ENCODE assay signal across 9 mouse cellular contexts in genomic region chr12:3641931-3642330, GRCm38 (mm10).
DNase-seq lines count a peak whose midpoint lies in the region; ATAC-seq and TF ChIP-seq lines count a peak whose summit lies in the region.
"Had no signal": no experiment of that assay in that cellular context is flagged by ENCODE, and none has a peak within 500 bp of the region (broad histone marks: within the 10 kb centered on the region; RNA-seq: fewer than 3 reads in every experiment).

No protein-coding gene starts in this region.

- no peak overlapping the region for H3K4me3 ChIP-seq in heart, adult 2 months
- H3K4me3 ChIP-seq in heart, embryonic 12.5 days, result no peak overlapping the region
- no peak overlapping the region for H3K4me3 ChIP-seq in C2C12 (ENCODE audit: insufficient read depth, poor library complexity, severe bottlenecking)
- no peak overlapping the region for H3K4me3 ChIP-seq in liver, embryonic 14.5 days (ENCODE audit: insufficient read depth in 1 of 2, low read depth in 2 of 2, low read length in 2 of 2)
- no peak overlapping the region for H3K4me3 ChIP-seq in intestine, embryonic 15.5 days (replicated peaks)

- TF ChIP-seq POLR2A in heart, adult 2 months (IDR thresholded peaks at IDR 0.05; ENCODE audit: insufficient read depth, low read depth, low read length), result no peak

- intact Hi-C loops in heart, adult 2 months (cut with DNase I), result no loop called here

- no peak overlapping the region for H3K9ac ChIP-seq in heart, adult 2 months (ENCODE audit: low read depth, low read length)
- no peak overlapping the region for H3K9ac ChIP-seq in heart, embryonic 12.5 days
- no peak overlapping the region for H3K9ac ChIP-seq in liver, embryonic 14.5 days (replicated peaks)
- no peak overlapping the region for H3K9ac ChIP-seq in intestine, embryonic 15.5 days

- no peaks in the 10 kb centered on the region for H3K79me3 ChIP-seq in C2C12 (ENCODE audit: low read depth)

- peak; percentile 64 for TF ChIP-seq CTCF in heart, adult 2 months (IDR thresholded peaks at IDR 0.05)
- TF ChIP-seq CTCF in C2C12 (IDR thresholded peaks at IDR 0.05; ENCODE audit: control insufficient read depth, insufficient read depth, insufficient read length), result peak; percentile 24
- TF ChIP-seq CTCF in liver, embryonic 14.5 days (IDR thresholded peaks at IDR 0.05; ENCODE audit: low read depth), result peak; percentile 71

- ATAC-seq in heart, embryonic 12.5 days (ENCODE audit: insufficient number of reproducible peaks, low FRiP score), result no peak
- peak; percentile 55; the same call in 1 of the 2 replicates for ATAC-seq in liver, embryonic 14.5 days (ENCODE audit: insufficient read depth)
- ATAC-seq in monocyte, adult 5-6 weeks (replicated peaks; ENCODE audit: insufficient number of reproducible peaks, low FRiP score, low TSS enrichment, poor library complexity, severe bottlenecking), result no peak
- ATAC-seq in intestine, embryonic 15.5 days, result no peak

- no peak for DNase-seq in heart, adult 2 months
- DNase-seq in brain, adult 2 months (ENCODE audit: low read depth, low spot score), result peak; percentile 39
- peak; percentile 22 to 38 (median 25) for DNase-seq in liver, embryonic 14.5 days (ENCODE audit: low read depth in 3 of 3, low spot score in 3 of 3)
- DNase-seq in layer of hippocampus, adult 9-11 months, result no peak
- DNase-seq: midbrain, embryonic 14.5 days had no signal

- H3K27ac ChIP-seq in heart, adult 2 months, result no peak overlapping the region
- H3K27ac ChIP-seq in heart, embryonic 12.5 days (ENCODE audit: poor library complexity, severe bottlenecking), result no peak overlapping the region
- no peak overlapping the region for H3K27ac ChIP-seq in liver, embryonic 14.5 days
- H3K27ac ChIP-seq in intestine, embryonic 15.5 days, result no peak overlapping the region

- no peaks in the 10 kb centered on the region for H3K36me3 ChIP-seq in heart, adult 2 months (ENCODE audit: control insufficient read depth, insufficient read depth, low read length)
- no peaks in the 10 kb centered on the region for H3K36me3 ChIP-seq in heart, embryonic 12.5 days
- no peaks in the 10 kb centered on the region for H3K36me3 ChIP-seq in C2C12 (ENCODE audit: control insufficient read depth, insufficient read depth)
- no peaks in the 10 kb centered on the region for H3K36me3 ChIP-seq in liver, embryonic 14.5 days (replicated peaks; ENCODE audit: control insufficient read depth, insufficient read depth, low read depth)
- no peaks in the 10 kb centered on the region for H3K36me3 ChIP-seq in intestine, embryonic 15.5 days

- no peaks in the 10 kb centered on the region for H3K9me3 ChIP-seq in heart, embryonic 12.5 days (replicated peaks)
- H3K9me3 ChIP-seq in liver, embryonic 14.5 days (ENCODE audit: control insufficient read depth, low read length), result no peaks in the 10 kb centered on the region
- no peaks in the 10 kb centered on the region for H3K9me3 ChIP-seq in intestine, embryonic 15.5 days

- no peaks in the 10 kb centered on the region for H3K79me2 ChIP-seq in heart, adult 2 months (replicated peaks; ENCODE audit: control insufficient read depth, insufficient read depth, low read length)
- H3K79me2 ChIP-seq in C2C12 (ENCODE audit: control insufficient read depth, insufficient read depth), result no peaks in the 10 kb centered on the region

- WGBS in heart, adult 2 months, result 28% methylated on average over 3 of the region's 3 CpGs
- WGBS in heart, embryonic 12.5 days, result 33% methylated on average over 3 of the region's 3 CpGs
- 24% methylated on average over 3 of the region's 3 CpGs for WGBS in liver, embryonic 14.5 days (ENCODE audit: insufficient replicate concordance)
- 47% methylated on average over 3 of the region's 3 CpGs for WGBS in intestine, embryonic 15.5 days

- H3K27me3 ChIP-seq in heart, adult 2 months (ENCODE audit: control insufficient read depth, insufficient read depth, low read length), result no peaks in the 10 kb centered on the region
- no peaks in the 10 kb centered on the region for H3K27me3 ChIP-seq in heart, embryonic 12.5 days (replicated peaks)
- no peaks in the 10 kb centered on the region for H3K27me3 ChIP-seq in C2C12 (ENCODE audit: control insufficient read depth, insufficient read depth, insufficient read length)
- H3K27me3 ChIP-seq in liver, embryonic 14.5 days (ENCODE audit: control insufficient read depth, insufficient read depth, low read length), result no peaks in the 10 kb centered on the region
- H3K27me3 ChIP-seq in intestine, embryonic 15.5 days (replicated peaks), result no peaks in the 10 kb centered on the region

- H3K4me2 ChIP-seq in heart, embryonic 12.5 days, result no peak overlapping the region
- H3K4me2 ChIP-seq in liver, embryonic 14.5 days (ENCODE audit: low read depth), result no peak overlapping the region
- H3K4me2 ChIP-seq in intestine, embryonic 15.5 days (replicated peaks), result no peak overlapping the region

- H3K4me1 ChIP-seq in heart, adult 2 months (ENCODE audit: control insufficient read depth, insufficient read depth, low read length), result no peaks in the 10 kb centered on the region
- 0 out of 2 replicates have a peak, but pooled peaks cover 3% of the 10 kb centered on the region for H3K4me1 ChIP-seq in heart, embryonic 12.5 days (replicated peaks)
- no peaks in the 10 kb centered on the region for H3K4me1 ChIP-seq in liver, embryonic 14.5 days (replicated peaks; ENCODE audit: control insufficient read depth in 2 of 2, insufficient read depth in 2 of 2, low read length in 1 of 2)
- H3K4me1 ChIP-seq in intestine, embryonic 15.5 days (replicated peaks), result no peaks in the 10 kb centered on the region

- H3ac ChIP-seq in C2C12 (ENCODE audit: control insufficient read depth, insufficient read length, low read depth), result no peak overlapping the region

- no peak for TF ChIP-seq EP300 in heart, adult 2 months (IDR thresholded peaks at IDR 0.05; ENCODE audit: insufficient read depth, low read depth, low read length)
- TF ChIP-seq EP300 in liver, embryonic 14.5 days (IDR thresholded peaks at IDR 0.05; ENCODE audit: low read depth), result no peak

TF ChIP-seq in C2C12, 6 proteins besides CTCF, POLR2A, EP300 and RAD21:
- no peak for TF ChIP-seq MYOG (IDR thresholded peaks at IDR 0.05; ENCODE audit: control insufficient read depth, extremely low read depth, insufficient read length)

Comparison
In these comparisons a context has a peak if more than half of its experiments do, and no peak if none do; other contexts are left out.
1. DNase-seq: peak in brain, adult 2 months (single experiment) and liver, embryonic 14.5 days (3 of 3); none in heart, adult 2 months (0 of 2) and layer of hippocampus, adult 9-11 months (single experiment).
2. Peak in every context shown above with its lines, with median percentiles within 50 percentile points of each other: CTCF ChIP-seq.